Mouse (Mus musculus): Measurements from ENCODE around the gene Auh.

- TF ChIP-seq POLR2A (IDR thresholded peaks at IDR 0.05; ENCODE audit: borderline replicate concordance, extremely low read depth, insufficient read depth, insufficient read length, poor library complexity, severe bottlenecking) = no peak
- TF ChIP-seq CTCF (IDR thresholded peaks at IDR 0.05; ENCODE audit: borderline replicate concordance, extremely low read depth, insufficient read depth, insufficient read length) = no peak
Observed at GRCm38 (mm10) chr13:52826666-52827065, 102.8 kb downstream of the Auh start.

Data from brain, embryonic 14.5 days (tissue).